Mouse (Mus musculus) liver, postnatal 0 days (tissue): ENCODE data around the gene Rtkn2.

Experiments
- CTCF ChIP-seq: sonication (generic); IDR thresholded peaks from 2 replicates; pipeline ENCODE4 v1.5.1; 2016; ENCODE audit warnings: antibody characterized with exemption, low read depth
- EP300 ChIP-seq: IDR thresholded peaks from 2 replicates; pipeline ENCODE4 v1.6.1; 2016; ENCODE audit warnings: antibody characterized with exemption, low read depth, mild to moderate bottlenecking

DNA sequence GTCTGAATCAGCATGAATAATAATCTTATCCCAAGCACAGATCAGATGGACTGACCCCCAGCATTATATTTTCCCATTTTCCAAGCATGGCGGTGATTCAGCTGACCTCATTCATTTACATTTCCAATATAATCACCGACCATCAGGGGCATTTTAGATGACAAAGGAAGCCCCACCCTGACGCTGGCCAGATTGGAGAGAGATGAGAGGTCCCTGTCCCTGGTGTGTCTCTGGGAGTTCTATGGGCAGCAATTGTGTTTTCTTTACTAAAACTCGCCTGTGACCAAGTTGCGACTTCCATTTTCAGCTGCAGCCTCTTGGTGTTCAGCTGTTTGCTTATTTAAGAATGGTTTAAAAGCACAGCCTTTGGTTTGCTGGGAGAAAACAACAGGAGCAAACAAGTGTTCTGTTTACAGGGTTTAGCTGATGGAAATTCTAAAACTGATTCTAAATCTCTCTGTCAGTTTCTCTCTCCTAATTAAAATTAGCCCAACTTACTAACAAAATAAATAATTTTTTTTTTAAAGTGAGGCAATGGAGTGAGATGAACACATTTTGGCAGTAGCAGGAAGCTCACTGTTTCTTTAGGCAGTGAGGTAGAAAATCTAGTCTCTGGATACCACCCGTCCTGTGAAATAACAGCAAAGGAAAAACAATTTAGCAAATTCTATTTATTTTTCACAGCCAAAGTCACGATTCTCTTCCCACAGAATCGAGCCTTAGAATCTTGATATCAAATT, 84.6 kb downstream of the Rtkn2 start:
- TF ChIP-seq CTCF (no peak), EP300 (no peak)
